Mouse (Mus musculus) mesoderm, embryonic 11.5 days (tissue): Measurements from ENCODE around the gene Mgat4c.
A peak's percentile ranks its signal among the peaks of the same experiment; 100 is the strongest.
"Not testable (repeated sequence)": the region's sequence is repeated elsewhere in the genome, so short reads cannot be mapped to it uniquely, and the experiment has no call there.

Experiments used
- DNase-seq: peaks from one replicate; pipeline ENCODE4 v3.0.0-alpha.2; 2012; ENCODE audit warnings: low read depth, low spot score

Gene Mgat4c

DNA sequence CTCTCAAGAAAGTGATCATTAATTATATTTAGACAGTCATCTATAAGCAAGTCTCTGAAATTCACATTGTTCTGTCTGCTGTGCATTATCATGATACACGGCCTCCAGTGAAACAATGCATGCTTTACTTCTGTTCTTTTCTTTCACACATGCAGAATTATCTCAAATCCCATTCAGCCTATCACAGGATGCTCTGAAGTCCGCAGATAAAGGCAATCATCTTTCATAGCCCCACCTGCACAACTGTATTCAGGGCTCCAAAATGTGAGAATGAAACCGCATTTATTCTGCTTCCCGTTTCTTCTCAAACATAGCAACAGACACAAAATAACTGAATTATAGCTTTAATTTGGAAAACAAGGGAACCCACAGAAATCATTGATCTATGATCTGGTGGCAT, 446.1 kb downstream of the Mgat4c start:
- DNase-seq = no peak

DNA sequence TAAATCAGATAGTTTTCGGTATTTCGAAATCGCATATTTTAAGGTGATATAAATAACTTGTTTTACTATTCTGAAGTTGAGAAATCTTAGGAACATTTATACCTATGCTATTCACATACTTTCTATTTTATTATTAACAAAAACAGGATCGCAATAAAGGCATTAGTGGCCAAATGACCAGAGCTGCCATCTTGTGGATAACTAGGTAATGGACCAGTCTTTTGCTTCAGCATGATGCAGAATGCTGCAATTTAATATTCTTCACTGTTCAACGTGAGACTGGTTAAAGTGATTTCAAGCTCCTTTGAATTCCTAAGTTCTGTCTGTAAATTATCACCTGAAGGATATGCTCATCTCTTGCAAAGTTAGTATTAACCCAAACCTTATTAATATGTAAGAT, 473.6 kb downstream of the Mgat4c start:
- no peak for DNase-seq

DNA sequence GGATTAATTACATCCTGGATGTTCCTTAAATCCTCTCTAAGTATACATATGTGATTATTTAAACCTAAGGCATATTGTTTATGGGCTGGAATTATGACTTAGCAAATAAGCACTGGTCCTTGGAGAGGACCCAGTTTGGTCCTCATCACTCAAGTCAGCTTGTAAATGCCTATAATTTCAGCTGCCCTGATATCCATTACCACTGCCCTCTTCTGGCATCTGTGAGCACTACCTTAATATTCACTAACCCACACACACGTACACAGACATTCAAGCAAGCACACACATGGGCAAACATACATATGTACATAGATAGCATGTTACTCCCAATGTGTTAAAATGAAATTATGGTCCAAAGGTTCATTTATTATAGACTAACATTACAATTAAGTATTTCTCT, 474.6 kb downstream of the Mgat4c start:
- no peak for DNase-seq

DNA sequence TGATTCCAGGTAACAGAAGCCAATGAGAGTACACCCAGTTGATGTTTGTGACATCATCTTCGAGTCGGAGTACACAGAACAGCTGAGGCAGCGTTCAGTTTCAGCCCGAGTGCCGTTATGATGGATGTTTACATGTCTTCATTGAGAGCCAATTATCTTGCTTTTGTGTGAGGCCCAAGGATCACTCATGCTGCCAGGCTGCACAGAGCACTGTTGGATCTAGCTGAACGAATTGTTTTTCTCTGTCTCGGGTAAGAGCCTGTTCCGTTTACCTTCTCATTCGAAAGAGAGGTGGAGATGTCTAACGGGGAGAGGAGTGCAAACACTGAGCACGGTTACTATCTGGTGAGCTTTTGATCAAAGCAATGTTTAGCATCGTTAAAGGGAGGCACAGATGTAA, 477.5 kb downstream of the Mgat4c start:
- DNase-seq = peak; percentile 13

DNA sequence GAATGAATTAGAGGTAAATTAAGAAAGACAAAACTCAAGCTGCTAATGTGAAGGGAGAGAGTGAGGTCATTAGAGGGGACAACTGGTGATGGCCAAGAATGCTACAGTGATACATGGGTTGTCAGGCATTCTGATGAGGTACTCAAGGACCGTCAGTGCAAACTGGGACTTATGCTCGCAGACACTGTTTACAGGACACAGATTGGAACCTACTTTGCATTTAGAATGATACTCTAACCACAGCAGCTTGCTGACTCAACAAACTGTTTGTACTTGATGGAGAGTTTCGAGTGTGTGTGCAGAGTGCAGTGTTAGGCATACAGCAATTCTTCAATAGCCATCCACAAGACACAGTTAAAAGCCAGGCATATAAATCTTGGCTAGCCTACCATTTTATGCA, 503.4 kb downstream of the Mgat4c start:
- DNase-seq = no peak

DNA sequence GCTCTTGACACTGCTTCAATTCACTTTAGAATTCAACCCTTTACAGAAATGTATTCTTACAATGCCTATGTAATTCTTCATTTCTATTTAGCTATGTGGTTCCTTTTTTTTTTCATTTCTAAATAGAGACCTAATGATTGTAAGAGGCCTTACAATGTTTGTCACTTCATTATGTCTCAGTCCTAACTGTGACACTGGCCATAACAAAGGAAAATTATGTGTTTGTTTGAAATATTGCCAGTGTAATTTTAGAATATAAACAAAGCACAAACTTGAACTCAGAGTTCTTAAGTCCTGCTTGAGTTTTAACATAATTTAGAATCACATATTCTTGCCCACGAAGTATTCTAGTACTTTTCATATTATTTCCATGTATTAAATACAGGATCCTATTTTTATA, 510.4 kb downstream of the Mgat4c start:
- DNase-seq = no peak

DNA sequence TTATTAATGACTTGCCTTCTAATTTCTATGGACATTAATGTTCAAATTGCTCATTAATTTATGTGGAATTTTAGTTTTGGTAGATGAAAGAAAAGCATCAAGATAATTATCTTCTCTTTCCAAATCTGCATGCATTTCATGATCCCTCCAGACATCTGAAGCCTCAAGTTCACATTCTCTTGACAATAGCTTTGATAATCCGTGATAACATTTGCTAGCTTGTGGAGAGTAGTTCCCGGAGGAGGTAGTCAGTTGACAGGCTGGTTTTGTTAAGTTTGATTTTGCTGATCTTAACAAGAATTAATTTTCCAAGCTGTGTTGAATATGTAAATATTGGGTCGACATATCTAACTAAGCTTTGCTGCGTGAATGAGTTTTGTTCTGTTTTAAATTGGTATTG, 515.6 kb downstream of the Mgat4c start:
- no peak for DNase-seq

DNA sequence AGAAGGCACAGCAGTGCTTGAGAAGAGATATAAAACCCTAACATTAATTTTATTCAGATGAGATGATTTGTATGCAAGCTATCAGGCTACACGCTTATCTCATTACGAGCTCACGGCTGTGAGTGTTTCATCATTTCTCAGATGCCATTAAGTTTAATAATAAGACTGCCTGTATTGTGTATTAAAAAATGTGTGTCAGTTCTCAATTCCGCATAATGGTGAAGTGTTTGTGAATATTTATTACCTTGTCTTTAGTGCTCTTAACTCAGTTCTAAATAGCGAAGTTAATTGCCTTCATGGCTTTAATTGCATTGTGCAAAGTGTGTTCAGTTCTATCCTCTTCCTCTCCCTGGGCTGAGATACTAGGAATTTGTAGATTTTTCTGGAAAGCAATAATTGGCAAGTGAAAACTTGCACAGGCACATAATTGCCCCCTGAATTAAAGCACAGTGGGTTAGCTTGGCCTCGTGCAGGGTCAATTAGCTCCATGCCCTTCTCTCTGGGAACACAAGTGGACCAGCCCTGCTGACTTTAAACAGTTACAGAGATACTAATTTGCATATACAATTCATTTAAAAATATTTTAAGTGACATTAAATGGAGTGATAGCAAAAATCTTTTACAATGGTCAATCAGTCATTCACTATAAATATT, 557.4 kb downstream of the Mgat4c start:
- no peak for DNase-seq

DNA sequence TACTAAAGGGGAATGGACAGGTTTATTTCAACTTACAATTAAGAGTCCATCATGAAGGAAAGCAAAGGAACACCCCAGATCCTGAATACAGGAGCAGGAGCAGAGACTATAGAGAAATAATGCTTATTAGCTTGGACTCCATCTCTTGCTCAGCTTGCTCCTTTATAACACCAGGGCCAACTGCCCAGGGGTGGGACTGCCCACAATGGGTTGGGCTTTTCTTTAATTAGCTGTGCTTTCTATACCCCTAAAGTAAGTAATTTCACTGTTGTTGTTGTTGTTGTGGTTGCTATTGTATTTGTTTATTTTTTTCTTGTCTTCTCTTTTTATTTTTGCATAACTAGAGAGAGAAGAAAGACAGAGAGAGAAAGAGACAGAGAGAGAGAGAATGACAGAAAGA, 562.6 kb downstream of the Mgat4c start:
- no peak for DNase-seq

DNA sequence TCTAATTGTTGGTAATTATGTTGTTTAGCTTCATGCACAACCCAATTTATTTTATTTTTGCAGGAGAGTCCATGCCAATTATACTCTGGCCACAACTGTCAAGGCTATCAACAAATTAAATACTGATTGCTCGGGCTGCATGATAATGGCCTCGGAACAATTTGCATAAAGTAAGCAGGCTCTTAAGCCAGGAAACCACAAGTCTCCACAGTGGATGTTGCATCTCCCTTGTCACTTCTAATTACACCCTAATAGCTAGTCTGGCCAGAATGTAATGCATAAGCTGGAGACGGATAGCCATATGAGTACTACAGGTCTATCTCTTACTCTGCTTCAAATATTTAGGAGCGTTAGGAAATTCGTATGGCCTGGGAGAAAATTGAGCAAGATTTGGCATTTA, 563.3 kb downstream of the Mgat4c start:
- no peak for DNase-seq

DNA sequence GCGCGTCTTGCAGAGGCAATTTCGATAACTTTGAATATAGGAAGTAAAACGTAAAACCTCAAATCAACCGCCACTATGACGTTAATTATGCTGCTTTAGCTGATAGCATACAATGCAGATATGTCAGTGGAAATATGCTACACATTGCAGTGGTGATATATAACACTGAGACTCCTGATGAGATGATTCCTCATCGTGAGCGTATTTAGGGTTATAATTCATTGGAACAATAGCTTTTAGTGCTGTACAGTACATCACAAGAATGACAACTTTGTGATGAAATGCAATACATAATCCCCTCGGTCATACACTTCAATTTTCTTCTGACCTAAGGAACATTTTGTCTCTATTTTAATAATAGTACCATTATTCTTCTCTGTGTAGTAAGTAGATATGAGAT, 564.0 kb downstream of the Mgat4c start:
- peak; percentile 2 for DNase-seq

DNA sequence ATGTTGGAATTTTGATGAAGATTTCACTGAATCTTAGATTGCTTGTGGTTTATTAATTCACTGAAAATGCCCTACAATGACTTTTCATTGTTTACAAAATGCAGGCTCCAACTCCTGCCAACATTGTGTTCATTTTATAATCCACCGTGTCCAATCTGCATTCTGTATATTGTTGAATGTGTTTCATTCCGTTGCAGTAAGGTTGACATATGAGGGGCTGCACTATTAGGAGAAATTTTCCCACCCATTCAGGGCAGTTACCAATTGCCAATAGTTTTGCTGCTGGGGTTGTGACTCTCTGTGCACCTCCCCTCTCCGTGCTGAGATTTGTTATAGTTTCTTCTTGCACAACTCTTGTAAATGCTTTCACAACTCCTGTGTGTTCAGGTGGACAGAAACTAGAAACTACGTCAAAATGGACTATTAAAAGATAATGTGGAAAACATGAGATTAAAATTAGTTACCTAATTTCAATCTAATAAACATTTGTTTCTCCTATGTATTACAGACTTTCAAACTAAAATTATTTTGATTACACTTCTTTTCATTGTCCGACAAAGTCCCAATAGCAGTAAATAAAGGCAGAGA, 627.7 kb downstream of the Mgat4c start:
- DNase-seq = no peak

DNA sequence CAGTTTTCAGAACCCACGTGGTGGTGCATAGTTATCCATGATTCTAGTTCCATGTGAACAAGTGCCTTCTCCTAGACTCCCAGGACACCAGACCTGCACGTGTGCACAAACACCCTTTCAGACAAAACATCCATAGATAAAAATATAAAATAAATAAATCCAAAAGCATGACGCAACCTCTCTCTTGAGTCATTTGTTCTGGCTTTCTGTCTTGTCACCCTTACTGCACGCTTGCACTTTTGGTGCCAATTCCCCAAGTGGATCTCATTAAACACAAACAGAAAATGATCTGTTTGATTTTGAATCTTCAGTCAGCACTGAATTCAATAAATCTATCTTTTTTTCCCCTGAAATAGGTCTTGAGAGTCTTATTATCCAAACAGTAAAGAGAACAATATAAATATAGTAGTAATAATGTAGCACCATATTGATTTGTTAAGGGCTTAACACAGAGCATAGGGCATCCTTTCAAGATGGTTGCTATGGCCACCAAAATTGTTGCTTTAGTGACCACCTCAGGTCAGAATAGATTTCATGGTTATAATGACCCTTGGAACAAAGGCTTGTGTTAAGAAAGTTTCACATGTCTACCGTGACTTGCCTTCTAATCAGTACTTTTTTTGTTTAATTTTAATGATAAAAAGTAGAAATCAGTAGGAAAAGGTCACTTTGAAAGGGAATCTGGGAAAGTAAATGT, 684.5 kb downstream of the Mgat4c start:
- peak; percentile 11 for DNase-seq

DNA sequence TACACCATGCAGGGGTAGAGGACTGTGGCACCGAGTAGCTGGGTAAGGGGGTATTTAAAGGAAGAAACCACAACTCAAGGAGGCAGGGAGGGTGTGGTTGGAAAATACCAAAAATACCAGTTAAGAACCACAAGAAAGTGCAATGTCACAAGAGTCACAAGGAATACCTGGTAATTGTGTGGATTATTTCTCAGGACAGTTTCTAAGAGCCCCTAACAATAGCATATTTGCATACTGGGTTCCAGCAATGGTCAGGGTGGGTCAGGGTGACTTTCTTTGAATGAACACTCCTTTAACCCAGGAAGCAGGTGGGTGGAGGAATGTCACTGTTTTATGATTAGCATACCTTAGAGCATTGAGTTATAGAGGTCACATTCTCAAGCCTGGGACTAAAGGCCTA, 689.3 kb downstream of the Mgat4c start:
- no peak for DNase-seq

DNA sequence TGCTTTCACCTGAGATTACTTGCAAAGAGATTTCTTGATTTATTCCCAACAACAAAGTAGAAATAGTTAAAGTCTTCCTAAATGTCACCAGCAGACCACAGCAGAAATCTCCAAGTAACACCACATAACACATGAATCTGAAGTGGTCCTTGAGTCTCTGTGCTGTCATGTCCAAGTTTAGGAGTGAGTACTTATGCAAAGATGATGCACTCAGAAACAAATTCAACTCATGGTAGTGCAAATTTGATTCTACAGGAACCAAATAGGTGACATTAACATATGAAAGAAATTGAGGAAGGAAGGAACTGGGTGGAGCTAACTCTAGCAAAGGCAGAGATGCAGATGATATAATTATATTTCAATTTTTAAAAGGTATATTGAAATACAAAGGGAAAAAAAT, 690.8 kb downstream of the Mgat4c start:
- no peak for DNase-seq

DNA sequence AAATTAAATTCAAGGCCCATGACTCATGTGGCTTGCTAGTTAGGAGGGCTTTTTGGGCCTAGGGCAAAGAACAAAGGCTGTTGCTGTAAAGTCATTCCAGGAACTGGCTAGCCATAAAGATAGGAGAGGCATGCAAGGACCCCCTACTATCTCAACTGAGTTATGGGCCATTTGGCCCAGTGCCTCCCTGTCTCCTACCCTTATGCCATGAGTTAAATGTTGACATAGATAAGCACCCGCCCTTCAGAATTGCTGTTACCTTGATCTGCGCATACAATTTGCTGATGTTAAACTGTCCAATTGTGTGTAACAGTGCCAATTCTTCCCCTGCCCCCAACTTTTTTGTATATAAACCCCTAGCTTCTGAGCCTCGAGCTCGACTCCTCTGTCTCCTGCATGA, 692.8 kb downstream of the Mgat4c start:
- no peak for DNase-seq

DNA sequence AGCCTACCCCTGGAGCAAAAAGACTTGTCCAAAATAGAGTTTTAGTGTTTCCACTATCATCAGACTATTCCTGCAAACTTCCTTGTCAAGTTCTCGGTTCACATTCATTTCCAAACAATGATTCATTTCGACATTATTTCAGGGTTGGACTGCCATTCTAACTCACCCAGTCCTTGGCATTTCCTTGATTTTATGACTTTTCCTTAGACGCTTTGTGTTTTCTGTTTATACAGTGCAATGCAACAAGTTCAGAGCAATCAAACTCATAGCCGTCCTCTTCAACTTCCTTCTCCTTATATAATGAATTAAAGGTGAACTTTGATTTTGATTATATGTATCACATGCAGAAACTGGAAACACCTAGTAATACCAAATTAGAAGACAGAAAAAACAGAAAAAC, 696.1 kb downstream of the Mgat4c start:
- DNase-seq = no peak

DNA sequence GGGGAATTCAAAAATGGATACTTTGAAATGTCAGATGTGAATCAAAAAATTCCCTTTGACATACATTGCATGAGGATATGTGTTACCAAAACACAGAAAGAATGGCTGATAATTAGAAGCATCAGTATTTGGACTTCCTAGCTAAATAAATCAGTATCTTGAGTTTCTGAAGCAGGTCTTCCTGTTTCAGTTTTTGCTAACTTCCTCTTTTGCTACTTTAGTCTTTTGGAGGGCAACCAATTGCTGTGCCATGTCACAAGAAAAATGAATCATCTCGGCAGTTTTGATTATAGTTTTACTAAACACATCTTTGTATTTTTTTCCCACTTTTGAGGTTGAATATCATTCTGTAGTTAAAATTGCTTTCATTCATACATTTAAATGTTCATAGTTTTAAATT, 707.9 kb downstream of the Mgat4c start:
- DNase-seq = no peak

DNA sequence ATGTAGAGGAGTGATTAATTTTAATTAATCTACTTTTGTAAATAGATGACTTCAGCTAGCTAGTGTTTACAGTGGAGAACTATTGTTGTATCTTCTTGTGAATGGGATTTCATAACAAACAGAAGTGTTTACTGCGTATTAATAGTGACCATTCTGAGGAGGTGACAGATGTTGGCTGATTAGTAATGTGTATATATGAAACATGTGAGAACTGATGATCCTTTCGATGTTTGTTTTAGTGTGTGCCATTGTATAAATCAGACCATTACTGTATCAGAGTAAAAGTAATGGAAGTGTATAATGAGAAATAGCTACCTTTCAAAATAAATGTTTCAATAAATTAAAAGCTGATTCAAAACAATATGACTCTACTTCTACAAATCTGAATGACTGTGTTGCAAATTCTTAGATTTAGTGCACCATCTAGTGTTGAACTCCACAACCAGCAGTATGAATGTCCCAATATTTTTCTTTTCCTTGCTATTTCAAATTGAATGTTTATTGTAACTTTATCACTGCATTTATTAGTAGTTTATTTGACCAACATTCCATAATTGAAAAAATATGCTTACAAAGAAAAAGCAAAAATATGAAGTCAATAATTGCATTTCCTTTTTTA, 736.5 kb downstream of the Mgat4c start:
- peak; percentile 1 for DNase-seq

DNA sequence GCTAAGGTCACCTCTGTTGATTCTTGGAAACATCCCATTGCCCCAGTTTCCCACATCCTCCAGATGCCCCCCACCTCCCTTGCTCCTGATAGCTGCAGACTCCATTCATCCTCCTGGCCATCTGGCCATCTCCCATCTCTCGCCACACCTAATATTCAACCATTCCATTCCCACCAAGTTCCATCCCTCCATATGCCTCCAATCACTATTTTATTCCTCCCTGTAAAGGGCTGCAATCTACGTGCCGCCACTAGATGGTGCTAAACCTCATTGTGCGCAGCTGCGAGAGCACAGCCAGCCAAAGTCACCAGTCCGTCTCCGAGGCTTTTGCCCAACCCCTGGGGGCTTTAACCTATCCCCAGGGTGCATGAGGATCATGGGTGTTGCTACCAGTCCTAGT, 753.8 kb downstream of the Mgat4c start:
- not testable (repeated sequence) for DNase-seq

DNA sequence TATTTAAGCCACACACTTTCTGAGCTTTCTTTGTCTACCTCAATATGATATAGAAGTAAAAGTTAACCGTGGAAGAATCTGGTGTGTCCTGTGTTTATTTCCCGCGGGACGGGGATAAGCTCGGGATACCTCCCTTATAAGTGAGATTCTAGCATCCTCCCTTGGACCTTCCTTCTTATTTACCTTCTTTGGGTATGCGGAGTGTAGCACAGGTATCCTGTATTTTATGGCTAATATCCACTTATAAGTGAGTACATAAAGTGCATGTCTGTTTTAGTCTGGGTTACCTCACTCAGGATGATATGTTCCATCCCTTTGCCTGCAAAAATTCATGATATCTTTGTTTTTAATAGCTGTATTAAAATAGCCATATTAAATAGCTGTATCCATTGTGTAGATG, 754.2 kb downstream of the Mgat4c start:
- DNase-seq = not testable (repeated sequence)
